Mouse (Mus musculus): Measurements from ENCODE around the gene Il11ra1.
"Not testable (repeated sequence)": the region's sequence is repeated elsewhere in the genome, so short reads cannot be mapped to it uniquely, and the experiment has no call there.

Il11ra1 gene

GRCm38 (mm10) chr4:41781748-41782485 is 82.1 kb downstream of the Il11ra1 start:
- DNase-seq (ENCODE audit: low read depth, low spot score): not testable (repeated sequence)

- not testable (repeated sequence) for DNase-seq (ENCODE audit: low read depth, low spot score)
Observed at GRCm38 (mm10) chr4:41782711-41783110, 82.9 kb downstream of the Il11ra1 start.

GRCm38 (mm10) chr4:41783197-41783596 is 83.4 kb downstream of the Il11ra1 start:
- DNase-seq (ENCODE audit: low read depth, low spot score): not testable (repeated sequence)

Data from retina, postnatal 7 days (tissue).